Mouse (Mus musculus) fat pad, adult 2 months (tissue): ENCODE data around the gene Trim56.

Experiments
- DNase-seq: peaks from one replicate; pipeline ENCODE4 v3.0.0-alpha.2; 2011; ENCODE audit warnings: low read depth, low spot score; ENCODE audit errors: extremely low read depth

Gene Trim56

DNA sequence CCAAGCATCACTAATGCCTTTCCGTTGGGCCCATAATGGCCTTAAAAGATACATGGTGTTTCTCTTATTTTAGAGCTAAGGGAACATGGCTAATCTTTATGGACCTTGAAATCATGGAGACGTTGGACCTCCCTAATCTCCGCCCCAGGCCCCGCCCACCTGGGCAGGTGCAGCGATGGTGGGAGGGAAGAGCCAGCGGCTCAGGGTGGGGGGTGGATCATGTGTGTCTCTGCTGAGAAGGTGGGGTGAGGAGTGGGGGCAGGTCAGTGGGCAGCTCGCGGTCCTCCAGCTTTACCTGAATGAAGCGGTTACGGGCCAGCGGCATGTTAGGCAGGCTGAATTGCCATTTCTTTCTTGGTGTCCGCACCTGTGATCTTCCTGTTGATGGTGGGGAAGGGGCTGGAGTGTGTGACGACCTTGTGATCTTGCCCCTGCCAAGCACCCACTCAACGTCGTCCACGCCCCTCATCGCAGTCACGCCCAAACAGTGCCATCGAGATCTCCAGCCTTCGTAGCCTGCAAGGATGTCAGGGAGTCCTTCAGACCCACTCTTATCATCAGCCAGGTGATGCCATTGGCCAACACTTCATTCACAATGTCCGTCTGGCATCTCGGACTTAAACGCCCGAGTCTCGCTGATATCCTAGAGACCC is 5.9 kb downstream of the Trim56 start:
- no peak for DNase-seq

GRCm38 (mm10) chr5:137108111-137108510 is 7.9 kb downstream of the Trim56 start:
- DNase-seq = no peak

- DNase-seq = no peak
These were observed 8.3 kb downstream of the Trim56 start for GRCm38 (mm10) chr5:137107670-137108069.

DNA sequence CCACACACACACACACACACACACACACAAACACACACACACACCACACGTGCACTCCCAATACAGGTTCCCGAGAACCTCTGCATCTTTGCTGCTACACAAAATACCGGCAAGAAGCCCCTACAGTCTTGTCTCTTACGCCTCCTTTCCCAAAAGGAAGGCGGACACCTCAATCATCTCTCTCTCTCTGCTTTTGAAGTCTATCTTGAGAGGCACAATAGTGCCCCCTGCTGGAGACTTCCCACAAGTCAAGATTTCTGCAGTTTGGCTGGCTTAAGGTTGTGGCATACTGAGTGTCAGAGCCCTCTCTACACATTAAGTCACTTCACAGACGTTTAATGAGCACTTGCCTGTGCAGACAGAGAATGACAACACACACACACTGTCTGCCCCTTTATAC is 9.0 kb downstream of the Trim56 start:
- no peak for DNase-seq

DNA sequence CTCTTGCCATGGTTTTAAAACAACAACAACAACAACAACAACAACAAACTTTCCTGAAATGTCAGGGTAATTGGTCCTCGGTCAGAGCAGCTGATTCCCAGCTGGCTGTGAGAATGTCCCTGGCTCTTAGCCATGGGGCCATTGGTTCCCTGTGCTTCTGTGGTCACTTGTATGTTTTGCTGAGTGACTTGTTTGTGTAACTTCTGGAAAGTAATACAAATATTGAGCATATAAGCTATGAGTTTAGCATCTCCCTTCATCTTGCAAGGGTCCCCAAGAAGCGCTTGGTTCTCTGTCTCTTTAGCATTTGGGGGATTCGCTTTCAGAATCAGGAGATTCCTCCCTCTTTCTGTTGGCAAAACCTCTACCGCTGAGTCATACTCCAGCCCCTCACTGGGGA is 9.6 kb downstream of the Trim56 start:
- no peak for DNase-seq

DNA sequence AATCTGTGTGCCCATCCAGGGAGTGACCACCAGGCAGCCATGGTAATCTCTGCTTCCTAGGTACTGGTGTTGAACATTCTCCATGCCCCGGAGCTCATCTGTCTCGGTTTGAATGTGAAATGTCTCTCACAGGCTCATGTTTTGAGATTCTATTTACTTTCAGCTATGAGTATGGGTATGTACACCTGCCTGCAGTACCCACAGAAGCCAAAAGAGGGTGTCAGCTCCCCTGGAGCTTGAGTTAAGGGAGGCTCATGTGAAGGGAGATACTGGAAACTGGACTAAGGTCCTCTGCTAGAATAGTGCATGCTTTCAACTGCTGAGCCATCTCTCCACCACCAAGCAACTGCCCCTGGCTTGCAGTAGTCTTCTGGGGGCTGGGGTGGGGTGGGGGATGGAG is 12.0 kb downstream of the Trim56 start:
- no peak for DNase-seq

- no peak for DNase-seq
These were observed 13.2 kb downstream of the Trim56 start for GRCm38 (mm10) chr5:137102575-137103522.

- DNase-seq = no peak
These were observed 13.9 kb downstream of the Trim56 start for GRCm38 (mm10) chr5:137102078-137102477.

DNA sequence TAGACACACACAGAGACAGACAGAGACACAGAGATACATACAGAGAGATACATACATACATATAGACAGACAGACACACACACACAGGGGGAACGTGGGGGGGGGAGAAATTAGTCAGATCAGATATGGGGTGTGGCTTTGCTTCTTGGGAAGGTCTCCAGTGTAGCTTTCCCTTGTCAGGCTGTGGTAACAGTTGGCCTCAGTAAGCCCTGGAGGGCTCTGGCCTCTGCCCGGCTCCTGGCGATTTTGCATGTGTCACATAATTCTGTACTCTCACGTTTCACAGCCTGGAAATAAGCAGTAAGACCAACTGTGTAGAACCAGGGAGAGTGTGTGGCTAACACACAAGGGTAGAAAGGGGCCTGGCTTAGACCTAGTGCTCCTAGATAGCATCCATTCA is 15.3 kb downstream of the Trim56 start:
- DNase-seq = no peak

- DNase-seq = no peak
These were observed 17.6 kb downstream of the Trim56 start for GRCm38 (mm10) chr5:137098418-137098817.

GRCm38 (mm10) chr5:137096037-137096436 is 20.0 kb downstream of the Trim56 start:
- DNase-seq = no peak

DNA sequence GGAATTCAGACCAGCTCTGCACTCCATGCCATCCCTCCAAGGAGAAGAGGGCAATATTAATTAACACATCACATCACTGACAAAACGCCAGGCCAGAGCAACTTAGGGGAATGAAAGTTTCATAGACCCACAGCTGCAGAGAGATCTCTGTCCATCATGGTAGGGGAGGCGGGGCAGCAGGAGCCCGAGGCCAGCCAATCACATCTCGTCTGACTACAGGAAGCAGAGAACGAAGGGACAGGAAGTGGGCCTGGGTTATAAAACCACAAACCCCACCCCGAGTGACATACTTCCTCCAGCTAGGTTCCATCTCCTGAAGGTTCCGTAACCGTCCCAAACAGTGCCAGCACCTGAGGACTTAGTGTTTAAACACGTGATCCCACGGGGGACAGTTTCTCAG is 20.9 kb downstream of the Trim56 start:
- DNase-seq = no peak

GRCm38 (mm10) chr5:137093720-137094119 is 22.3 kb downstream of the Trim56 start:
- no peak for DNase-seq

- DNase-seq = no peak
These were observed 24.4 kb downstream of the Trim56 start for GRCm38 (mm10) chr5:137091560-137091959.

DNA sequence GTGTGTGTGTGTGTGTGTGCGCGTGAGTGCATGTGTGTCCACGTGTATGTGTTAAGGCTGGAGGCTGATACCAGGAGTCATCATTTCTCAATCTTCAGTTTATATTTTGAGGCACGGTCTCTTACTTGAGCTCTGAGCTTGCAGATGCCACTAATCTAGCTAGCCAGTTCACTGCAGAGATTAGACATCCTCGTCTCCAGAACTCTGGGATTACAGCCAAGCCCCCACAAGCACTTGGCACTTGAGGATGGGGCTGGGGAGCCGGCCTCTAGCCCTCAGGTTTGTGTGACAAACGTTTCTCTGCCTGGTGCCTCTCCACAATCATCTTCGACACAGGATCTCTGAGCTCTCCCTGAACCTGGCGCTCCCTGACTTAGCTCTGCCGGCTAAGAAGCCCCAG is 25.1 kb downstream of the Trim56 start:
- no peak for DNase-seq

GRCm38 (mm10) chr5:137087410-137087809 is 28.6 kb downstream of the Trim56 start:
- DNase-seq = no peak

DNA sequence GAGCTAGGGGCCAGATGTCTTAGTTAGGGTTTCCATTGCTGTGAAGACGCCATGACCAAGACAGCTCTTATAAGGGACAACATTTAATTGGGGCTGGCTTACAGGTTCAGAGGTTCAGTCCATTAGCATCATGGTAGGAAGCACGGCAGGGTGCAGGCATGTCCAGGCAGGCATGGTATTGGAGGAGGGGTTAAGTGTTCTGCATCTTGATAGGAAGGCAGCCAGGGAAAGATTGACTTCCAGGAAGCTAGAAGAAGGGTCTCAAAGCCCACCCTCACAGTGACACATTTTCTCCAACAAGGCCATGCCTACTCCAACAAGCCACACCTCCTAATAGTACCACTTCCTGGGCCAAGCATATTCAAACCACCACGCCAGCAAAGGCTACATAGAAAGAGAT is 30.3 kb downstream of the Trim56 start:
- no peak for DNase-seq

DNA sequence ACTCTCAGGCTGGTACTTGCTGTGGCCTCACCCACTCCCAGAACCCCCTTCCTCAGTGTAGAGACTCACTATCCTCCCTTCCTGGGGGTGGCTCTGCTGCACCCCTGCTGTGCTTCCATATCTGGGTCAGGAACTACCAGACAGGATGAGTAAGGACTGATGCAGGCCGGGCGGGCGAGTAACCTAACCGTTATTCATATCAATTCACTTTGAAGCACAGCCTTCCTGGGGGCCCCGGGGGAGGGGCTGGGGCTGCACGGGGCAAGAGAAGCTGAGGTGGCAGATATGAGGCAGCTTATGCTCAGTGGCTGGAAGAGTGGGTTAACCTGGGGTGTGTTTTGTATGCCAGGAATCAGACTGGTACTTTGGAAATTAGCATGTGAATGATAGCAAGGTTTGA is 31.0 kb downstream of the Trim56 start:
- DNase-seq = no peak

DNA sequence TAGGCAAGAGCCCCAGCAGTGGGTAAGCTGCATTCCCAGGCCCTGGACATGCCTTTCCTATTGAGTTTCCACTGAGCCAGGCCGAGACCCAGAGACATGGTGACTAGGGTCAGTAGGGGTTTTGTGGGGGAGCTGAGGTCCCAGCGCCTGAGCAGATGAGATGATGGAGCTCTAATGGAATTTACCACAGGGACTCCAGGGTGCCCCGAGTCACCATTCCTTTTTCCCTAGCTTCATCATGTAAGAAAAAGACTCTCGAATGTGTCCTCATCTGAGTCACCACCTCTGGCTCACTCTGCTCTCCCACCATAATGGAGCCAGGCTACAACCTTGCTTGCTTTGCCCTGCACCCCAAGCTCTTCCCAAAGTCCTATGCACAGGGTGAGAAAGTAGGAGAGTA is 33.0 kb downstream of the Trim56 start:
- DNase-seq = no peak

- no peak for DNase-seq
These were observed 36.2 kb downstream of the Trim56 start for GRCm38 (mm10) chr5:137079849-137080248.

GRCm38 (mm10) chr5:137078616-137079015 is 37.4 kb downstream of the Trim56 start:
- no peak for DNase-seq

DNA sequence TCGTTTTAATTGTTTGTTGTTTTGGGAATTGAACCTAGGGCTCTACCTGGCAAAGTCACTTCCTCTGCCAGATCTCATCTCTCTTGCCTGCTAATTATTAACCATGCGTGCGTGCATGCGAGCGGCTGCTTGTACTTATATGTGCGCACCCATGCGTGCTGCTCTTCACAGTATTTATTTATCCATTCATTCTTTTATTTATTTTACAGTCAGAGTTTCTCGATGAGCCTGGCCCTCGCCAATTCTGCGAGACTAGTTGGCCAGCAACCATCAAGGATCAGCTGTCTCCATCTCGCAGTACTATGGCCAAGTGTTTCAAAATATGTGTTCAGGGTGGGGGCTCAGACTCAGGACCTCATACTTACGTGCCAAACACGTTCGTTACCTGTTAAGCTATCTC is 38.0 kb downstream of the Trim56 start:
- no peak for DNase-seq
